Mouse (Mus musculus) brain, embryonic 18.5 days (tissue): ENCODE results near the gene Tank.

ENCODE experiments used
- DNase-seq: peaks from one replicate; pipeline ENCODE4 v3.0.0-alpha.2; 2012; ENCODE audit warnings: low read depth, low spot score

The Tank gene

DNA sequence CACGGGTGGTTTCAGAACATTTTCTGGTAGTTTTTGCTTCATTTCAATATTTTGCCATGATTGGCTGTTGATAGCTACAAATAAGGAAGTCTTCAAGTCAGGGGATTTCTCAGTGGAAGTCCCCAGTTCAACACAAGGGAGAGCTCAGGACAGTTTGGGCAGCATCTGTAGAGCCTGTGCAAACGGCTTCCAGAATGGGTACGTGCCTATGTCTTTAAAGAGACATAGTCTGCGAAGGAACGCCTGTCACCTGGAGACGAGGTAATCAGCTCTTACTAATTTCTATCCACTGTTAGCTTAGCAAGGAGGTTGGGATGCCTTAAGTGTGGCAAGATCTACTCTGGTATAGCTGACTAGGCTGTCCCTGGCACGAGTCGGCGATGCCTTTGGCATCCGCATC lies at the start of gene Tank:
Tank (plus strand) TSS at position 153 of the 400 bp plus-strand sequence.
- no peak for DNase-seq

DNA sequence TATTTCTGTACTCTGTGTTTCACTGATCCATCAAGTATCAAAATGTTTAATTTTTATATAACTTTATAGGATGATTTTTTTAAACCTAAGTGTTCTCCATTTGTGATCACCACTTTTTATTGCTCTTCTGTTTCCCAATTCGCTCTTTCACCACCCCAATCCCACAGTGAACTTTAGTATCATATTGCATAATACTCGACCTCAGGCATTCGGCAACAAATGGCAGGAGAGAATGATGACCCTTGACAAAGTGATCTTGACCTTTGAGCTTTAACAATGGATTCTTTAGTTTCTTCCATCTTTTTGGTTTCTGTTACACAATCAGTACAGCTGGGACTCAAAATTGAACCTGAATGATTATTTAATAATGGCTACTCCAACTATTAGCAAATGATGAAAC lies 46.1 kb upstream of the Tank start:
- no peak for DNase-seq

DNA sequence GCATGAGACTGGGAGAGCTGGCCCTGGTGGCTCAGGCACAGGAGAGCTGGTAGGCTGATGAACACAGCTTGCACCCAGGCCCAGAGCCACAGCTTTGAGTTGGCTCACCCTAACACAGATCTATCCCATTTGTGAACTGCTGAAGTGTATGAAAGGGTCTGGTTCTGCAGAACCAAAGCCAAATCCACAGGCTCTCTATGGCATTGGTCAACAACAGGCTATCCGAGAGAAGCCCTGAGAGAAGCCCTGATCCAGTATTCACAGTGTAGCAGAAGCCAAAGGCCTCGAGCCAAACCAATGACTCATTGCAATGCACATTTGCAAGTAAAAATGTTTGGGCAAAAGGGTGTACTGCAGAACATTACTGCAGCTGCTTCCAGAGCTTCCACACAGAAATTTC lies 45.3 kb upstream of the Tank start:
- DNase-seq: no peak

DNA sequence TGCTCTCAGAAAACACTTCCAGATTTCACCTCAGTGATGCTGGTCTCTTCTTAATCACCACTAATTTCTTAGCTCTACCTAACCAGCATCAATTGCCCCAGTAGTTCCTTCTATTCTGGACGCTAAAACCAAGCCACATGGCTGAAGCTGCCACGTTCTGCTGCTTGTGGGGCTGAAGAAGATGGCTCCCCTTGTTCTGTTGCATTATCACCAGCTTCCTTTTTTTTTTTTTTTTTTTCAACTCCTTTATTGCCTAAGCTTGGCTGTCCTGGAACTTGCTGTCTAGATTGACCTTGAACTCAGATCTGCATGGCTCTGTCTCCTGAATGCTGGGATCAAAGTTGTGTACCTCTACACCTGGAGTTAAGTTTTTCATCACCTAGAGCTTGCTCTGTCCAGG lies 41.5 kb upstream of the Tank start:
- no peak for DNase-seq

DNA sequence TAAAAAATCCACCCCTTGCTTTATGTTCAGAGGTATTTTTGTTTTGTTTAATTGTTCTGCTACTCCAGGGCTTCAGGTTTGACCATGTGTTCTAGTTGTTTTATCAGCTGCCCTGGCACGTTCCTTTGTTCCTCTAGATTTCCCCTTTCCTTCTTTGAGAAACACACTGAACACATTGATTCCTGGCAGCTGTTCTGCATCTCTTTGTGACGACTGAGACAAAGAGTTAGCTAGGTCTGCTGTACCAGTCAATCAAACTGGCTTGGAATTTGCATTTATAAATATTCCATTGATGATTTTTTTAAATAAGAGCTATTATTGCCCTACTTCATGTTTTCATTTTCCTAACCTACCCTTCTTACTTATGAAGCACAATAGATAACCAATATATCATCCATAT lies 39.0 kb upstream of the Tank start:
- DNase-seq: no peak

DNA sequence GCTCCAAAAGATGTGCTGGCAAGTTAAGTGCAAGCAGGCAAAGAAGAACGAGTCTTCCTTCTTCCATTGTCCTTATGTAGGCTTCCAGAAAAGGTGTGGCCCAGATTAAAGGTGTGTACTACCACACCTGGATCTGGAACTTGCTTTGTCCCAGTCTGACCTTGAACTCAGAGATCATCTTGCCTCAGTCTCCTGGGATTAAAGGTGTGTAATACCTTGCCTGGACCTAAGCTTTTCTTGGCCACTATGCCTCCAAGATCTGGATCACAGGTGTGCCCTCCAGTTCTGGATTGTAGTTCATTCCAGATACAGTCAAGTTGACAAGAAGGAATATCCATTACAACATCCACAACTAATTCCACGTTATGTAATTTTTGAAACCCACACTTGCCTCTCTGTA lies 36.0 kb upstream of the Tank start:
- DNase-seq: no peak

DNA sequence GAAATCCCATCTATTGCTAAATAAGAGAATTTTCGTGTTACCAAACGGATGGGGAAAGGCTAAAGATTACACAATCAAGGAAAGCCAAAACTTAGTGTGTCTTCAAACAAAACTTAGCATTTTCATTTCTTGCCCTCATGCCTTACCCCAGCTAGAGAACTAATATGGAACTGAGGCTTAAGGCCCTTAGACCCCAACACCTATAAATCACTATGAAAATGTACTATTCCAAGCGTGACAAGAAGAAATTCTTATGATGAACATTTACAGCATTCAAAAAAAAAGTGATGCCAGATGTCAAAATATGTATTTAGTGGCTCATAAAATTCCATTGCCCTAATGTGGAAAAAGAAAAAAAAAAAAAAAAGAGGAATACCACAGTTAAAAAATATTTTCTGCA lies 32.7 kb upstream of the Tank start:
- DNase-seq: no peak

DNA sequence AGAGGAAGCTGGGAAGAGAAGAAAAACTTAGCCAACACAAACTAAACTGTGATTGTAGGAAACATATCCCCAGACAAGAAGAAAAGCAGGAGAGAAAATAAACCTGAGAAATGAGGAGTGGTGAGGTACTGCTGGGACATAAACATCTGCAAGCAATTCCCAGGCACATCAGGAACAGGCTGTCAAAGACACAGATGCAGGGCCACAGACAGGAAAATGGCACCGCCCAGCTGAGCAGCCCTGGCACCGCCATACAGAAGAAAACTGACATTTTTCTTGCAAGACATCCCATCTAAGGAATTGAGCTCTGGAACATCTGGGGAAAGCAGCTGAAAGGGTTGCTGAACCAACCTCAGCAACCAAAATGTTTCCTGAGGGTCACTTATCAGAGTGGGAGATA lies 30.4 kb upstream of the Tank start:
- DNase-seq: no peak

DNA sequence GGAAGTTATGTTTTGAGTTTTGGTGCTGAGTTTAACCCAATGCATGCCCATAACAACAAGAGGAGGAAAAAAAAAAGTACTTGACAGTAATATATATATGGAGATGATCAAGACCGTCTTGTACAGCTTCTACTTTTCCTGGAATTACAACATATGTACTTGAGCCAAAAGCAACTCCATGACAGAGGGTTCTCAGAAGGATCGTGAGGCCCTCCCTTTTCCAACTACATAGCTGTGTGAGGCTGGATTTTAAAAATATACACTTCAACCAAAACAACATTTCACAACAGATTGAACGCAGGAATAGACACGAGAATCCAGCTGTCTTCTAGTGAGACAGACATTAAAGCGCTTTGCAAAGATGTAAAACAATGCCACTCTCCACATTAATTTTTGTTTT lies 26.7 kb upstream of the Tank start:
- no peak for DNase-seq

DNA sequence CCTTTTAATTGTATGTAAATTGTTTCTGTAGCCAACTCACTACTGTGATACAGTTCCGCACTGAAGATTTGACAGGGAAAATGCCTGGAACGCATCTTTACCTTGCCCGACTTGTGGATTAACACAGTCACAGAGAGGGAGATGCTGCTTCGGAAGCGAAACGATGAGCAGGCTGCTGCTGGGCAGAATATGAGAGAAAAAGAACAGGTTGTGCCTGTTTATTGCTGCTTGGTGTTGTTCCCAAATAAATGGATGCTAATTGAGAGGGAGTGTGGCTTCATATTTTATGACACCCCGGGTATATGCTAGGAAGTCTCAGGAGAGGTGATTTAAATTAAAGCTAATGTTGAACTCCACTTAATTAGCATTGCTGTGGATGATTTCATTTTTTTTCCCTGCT lies 23.0 kb upstream of the Tank start:
- DNase-seq: no peak

DNA sequence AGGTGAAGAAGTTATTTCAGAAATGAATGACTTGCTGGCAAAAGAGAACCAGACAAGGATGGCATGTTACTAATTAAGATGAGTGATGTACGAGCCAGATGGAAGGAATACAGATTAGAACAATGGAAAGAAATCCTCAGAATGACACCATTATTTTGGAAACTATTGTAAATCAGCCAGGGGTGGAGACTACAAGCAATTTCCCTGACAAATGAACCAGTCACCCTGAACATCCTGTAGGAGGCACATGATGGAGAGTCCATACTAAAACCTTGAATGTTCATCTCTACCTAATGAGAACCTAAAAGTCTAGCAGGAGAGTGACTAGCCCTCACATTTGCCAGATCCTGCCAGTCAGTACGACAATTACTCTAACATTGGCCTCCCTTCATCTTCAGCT lies 22.6 kb upstream of the Tank start:
- no peak for DNase-seq

DNA sequence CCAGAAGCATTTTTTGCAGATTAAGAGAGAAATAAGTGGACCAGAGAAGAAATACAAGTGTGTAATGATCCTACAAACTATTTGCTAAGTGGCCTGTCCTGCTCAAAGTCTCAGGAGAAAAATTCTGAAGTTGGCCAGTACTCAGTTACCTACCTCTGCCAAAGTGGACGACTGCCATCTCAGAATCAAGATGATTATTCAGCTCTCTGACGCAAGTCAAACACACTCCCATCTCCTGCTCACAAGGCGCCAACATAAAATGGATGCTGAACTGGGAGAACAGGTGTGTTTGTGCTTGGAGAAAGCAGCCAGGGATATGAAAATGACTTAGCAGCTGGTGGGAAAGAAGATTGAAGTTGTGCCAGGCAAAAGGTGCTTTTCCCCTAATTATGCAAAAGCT lies 21.7 kb upstream of the Tank start:
- no peak for DNase-seq

DNA sequence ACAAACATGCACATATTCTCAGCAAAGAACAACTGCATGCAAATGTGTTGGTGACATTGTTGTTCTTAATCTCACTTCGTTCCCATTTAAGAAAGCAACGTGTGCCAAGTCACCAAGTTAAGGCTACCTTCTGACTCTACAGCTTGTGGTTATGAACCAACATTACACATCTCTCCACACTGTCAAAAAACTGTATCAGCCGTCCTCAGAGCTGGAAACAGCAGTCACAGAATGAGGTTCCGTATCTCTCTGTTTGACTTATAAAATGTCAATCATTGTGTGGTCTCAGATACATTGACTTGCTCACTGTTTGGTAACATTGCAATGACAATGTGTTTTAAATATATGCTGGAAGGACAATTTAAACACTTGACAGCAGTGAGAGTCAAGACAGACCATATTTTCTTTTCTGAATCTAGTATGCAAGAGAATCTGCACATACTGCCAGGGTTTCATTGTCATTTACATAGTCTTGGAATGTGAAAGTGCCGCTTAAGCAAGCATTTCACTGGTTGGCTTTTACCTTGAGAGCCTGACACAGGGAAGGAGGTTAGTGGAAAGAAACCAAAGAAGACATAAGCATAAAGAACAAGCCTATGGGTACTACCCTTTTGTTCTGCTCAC lies 20.4 kb upstream of the Tank start:
- no peak for DNase-seq

DNA sequence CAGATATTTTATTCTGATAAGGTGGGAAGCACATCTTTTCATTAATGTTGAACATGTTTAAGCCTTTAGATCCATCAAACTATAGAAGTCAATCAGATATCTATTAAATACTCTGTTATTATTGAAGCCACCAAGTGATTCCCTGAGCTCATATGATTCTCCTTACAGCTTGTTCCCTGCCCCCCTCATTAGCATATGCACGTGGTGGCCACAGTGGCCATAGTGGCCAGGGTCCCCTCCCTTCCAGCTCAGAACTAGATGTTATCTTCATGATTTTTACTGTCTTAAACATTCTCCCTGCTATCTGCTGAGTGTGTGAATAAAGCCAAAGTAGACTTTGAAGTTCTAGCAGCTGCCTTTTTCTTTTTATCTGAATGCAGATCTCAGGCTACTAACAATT lies 17.3 kb upstream of the Tank start:
- DNase-seq: no peak

DNA sequence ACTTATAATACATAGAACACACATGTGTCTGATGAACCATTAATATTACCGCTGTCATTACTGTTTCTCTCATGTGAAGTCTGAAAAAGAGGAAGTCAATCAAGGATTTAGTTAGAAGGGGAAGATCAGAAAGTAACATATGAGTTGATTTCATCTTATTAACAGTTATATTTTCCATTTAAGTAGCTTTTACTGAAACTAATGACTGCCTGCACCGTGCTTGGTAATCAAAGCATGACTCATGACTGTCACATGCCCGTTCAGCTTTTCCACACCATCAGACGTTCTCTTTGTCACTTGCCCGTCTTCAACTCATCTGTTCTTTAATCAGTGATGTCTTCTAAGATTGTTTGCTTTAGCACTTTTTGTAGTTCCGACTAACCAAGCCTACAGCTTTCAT lies 15.2 kb upstream of the Tank start:
- DNase-seq: no peak

DNA sequence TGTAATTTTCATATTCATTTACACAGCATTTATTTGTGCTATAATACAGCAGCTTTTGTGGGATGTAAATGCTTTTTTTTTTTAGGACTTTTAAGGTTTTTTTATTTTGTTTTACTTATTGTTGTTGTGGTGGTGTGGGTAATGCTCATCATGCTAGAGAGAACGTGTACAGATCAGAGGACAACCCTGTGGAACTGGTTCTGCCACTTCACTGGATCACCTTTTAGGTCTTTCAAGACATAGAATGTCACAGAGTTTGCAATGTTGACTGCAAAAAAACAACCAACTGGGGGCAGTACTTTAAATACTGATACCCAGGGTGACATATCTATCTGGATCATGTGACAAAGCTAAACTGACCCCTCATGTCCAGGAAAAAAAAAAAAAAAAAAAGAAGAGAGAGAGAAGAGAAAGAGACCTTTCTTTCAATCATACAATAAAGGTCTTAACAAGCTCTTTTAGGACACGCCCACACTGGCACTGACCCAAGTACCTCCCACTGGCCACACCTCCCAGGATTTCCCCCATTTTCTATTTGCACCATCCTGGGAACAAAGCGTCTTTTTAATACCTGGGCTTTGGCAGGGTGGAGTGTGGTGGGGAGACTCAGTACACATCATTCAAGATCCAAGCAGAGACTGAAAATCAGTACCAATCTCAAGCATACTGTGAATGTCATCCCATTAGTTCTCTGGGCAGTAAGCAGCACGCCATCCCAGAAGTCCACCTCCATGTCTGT lies 11.2 kb upstream of the Tank start:
- no peak for DNase-seq

DNA sequence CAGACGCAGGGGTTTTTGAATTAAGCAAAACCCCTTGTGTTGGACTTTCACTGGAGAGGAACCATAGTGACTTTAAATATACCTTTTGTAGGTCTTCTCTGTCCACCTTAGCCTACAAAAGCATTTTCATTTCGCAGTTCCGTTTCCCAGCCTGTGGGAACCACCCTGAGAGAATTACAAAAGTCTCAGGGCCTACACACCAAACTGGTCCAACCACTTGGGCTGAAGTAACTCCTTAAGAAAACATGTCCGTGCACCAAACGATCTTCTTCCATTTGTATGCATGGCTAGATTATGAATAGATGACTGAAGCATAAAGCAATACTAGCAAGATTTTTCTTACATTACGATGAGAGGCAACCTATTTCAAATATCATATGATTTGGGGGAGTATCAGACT lies 9.2 kb upstream of the Tank start:
- DNase-seq: no peak

DNA sequence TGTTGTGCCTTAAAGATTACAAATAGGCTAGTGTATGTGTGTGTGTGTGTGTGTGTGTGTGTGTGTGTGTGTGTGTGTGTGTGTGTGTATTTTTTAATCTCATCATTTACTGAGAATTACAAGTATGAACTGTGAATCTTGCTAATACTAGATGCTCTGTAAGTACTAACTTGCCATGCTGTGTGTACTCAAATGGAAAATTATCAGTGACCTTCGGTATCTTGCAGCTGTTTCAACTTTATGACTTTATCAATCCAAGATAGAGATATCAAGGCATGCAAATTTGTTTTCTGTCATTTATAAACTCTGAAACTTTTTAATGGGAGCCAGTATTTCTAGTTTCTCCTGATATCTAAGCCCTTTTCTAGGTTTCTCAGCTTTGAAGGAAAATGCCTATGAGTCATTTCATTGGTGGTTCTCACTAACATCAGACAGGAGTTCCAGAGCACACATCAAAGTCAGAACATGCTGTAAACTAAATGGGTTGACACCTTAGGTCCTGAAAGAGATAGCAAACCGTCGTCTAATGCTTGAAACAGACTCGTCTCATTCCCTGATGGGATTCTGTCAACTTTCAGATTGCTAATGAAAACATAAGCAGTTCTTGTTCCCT lies 6.9 kb upstream of the Tank start:
- no peak for DNase-seq

DNA sequence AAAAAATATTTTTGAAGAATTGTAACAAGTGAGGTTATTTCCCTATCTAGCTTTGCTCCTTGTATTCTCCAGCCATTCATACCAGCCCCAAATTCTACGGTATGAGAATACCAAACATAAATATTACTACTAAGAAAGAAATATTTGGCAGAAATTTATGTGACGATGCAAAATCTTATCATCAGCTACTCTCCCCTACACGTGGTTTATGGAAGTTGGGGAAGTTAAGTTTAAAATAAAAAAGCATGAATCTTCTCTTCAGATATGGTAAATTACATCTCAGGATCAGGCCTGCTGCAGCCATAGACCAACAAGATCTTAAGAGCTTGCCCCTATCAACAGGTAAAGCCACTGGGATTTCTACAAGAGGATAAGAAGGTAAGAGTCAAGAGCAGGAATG lies 1.9 kb upstream of the Tank start:
- DNase-seq: no peak

DNA sequence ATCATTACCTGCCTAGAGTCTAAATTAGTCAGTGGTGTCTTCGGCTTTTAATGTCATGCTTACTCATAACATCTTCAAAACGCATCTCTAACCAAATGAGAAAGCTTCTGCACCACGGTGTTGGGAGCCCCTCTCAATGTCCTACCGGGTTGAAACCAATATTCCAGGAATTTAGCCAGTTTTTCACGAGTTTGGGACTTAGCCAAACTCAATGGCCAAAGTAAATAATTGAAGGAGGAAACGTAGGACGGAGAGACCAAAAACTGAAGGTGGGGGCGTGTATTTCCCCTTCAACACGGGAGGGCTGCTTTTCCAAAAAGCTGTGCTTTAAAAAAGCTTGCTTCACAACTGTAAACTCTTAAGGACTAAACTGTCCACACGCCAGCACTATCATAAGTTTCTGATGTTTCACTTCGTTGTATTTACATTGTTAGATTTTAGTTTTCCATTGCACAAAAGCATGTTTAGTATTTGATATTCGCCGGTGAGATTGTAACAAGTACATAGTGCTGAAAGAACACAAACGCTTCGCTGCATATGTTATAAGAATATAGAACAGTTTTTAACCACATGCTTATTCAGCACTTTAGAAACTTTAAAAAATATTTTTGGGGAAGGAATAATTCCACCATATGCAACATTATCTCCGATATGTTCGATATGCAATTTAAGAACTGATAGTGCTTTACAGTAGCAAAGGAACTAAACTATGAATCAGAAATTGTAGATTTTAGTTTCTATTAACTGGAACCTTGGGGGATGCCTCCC lies 1.3 kb upstream of the Tank start:
- no peak for DNase-seq

DNA sequence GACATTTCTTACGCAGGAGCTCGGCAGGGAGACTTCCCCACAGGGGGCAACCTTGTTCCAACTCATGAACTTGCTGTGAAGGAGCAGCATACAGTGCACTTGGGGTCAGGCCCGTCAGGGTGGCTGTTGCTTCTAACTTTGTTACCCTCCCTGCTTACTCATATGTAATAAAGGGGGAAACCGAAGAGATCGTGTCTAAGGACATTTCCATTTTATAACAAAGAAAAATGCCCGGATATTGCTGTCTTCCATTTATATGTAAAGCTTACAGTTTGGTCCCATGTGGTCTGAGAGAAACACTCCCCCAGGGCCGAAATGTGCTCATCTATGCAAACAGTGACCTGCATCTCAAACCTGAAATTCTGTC lies 706 bp upstream of the Tank start:
- DNase-seq: no peak

DNA sequence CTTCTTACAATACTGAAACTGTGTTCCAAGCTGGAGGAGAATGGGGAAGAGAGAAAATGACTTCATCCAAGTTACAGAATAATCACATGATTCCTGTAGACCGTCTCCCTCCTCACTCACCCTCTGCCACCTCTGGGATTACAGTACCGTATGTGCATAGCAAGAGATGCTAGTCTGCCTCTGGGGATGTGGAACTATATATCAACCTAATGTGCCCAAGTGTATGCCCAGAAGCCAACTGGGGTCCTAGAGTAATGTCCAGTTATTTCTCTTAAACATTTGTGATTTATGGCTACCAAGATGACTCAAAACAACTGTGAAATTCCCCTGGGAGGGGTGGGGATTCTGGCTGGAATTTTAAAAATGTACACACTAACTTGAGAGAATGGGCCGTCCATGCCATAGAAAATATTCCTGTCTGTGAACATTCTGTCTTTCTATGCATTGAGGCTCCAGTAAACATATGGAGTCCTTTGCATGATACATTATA lies 1.2 kb downstream of the Tank start:
- no peak for DNase-seq

DNA sequence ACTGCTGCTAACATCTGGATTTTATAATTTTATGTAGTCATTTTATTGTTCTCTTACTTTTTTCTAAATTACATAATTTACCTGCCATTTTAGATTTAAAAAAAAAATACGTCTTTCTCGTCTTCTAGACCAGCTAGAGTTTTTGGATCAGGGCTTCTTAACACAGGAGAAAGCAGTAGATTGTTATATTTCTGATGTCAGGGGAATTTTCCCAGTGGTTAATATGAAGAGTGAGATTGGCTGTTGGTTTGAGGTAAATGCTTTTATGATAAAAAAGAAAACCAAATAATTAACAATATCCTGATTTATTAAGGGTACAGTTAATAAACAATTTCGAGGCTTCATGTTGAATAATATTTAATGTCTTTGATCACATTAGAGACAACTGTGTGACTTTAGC lies 1.7 kb downstream of the Tank start:
- DNase-seq: no peak
